Mouse (Mus musculus) bone marrow, adult 2 months (tissue): ENCODE results near the gene Apc2. TPM values are rescaled to one million over a fixed set of nuclear protein-coding genes. Genes with fewer than 3 reads are reported as not detected.

Source experiments
- H3K27ac ChIP-seq: fragments of 200-500 bp; 2 replicates; pipeline ENCODE4 v1.5.1; 2012; ENCODE audit warnings: low read depth, mild to moderate bottlenecking, control low read depth, inconsistent platforms, low read length; ENCODE audit not compliant: control insufficient read depth, poor library complexity, insufficient read depth
- H3K4me1 ChIP-seq: fragments of 200-500 bp; 2 replicates; pipeline ENCODE4 v1.6.1; 2011; ENCODE audit warnings: low read length; ENCODE audit not compliant: control insufficient read depth, insufficient read depth
- H3K4me3 ChIP-seq: fragments of 200-500 bp; replicated peaks from 2 replicates; pipeline ENCODE3; 2011; ENCODE audit warnings: mild to moderate bottlenecking, low read depth, low read length, control low read depth; ENCODE audit not compliant: control insufficient read depth
- CTCF ChIP-seq: fragments of 200-500 bp; IDR thresholded peaks from 2 replicates; pipeline ENCODE4 v1.5.1; 2011; ENCODE audit warnings: low read length, control low read depth; ENCODE audit not compliant: control insufficient read depth, insufficient read depth
- POLR2A ChIP-seq: fragments of 200-500 bp; IDR thresholded peaks from 2 replicates; pipeline ENCODE4 v1.6.1; 2011; ENCODE audit warnings: low read depth, mild to moderate bottlenecking, control low read depth, low read length, borderline replicate concordance; ENCODE audit not compliant: control insufficient read depth
- WGBS: fragments of 180-500 bp; shearing (Covaris S2); methylation state at CpG from one replicate; pipeline ENCODE4 v1.1.7; 2018; 5-methylcytosine and 5-hydroxymethylcytosine counted together
- polyA plus RNA-seq: library from polyadenylated mRNA; stranded (reverse); fragments of >200 nt; gene quantifications from 2 replicates; pipeline ENCODE4 v1.2.4, GENCODE M21; 2011; ENCODE audit warnings: low replicate concordance; ENCODE audit not compliant: missing spikeins, insufficient read depth, insufficient read length

The Apc2 gene
- polyA plus RNA-seq, 1 experiment = 0.17 TPM

DNA sequence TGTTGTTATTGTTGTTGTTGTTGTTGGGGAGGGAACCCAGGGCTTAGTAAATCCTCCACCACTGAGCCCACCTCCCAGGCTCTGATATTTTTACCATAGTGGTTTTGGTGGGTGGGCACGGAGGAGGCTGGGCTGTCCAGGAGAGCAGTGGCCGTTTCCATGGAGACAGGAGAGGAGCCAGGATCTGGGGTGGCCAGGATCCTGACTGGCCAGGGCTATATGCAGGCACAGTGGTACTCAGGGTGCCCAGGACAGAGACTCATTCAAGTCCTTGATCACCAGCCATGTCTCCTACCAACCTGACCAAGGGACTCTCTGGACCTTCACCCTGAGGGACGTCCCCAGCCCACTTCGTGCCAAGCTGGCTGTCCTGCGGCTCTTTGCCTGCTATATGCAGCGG is 68.0 kb downstream of the Apc2 start:
- WGBS = 53% methylated on average over 6 of the region's 6 CpGs
- TF ChIP-seq CTCF (no peak), POLR2A (no peak)
- no peak overlapping the region for H3K27ac ChIP-seq
- no peaks in the 10 kb centered on the region for H3K4me1 ChIP-seq
- H3K4me3 ChIP-seq = no peak overlapping the region

DNA sequence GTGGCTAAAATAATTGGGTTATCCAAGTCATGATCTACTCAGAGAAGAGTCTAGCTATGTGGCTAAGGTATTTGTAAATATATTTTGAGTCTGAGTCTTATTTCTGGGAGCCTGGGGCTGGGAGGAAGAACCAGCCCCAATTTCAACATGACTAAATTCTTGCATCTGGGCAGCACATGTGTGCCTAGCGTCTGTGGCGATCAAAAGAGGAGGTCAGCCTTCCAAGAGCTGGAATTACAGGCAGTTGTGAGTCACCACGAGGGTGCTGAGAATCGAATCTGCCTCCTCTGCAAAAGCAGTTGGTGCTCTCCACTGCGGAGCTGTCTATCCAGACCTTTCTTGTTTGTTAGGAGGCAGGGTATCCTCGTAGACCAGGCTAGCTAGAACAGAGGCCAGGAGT is 70.0 kb downstream of the Apc2 start:
- no peak for TF ChIP-seq POLR2A
- no peak for TF ChIP-seq CTCF
- WGBS = 58% methylated on average over 6 of the region's 6 CpGs
- Histone ChIP-seq H3K27ac (no peak overlapping the region), H3K4me1 (no peaks in the 10 kb centered on the region), H3K4me3 (no peak overlapping the region)

Other genes with a start within 250 kb of the Apc2 start
- gene Gpx4, start 248.8 kb upstream of the Apc2 start, polyA plus RNA-seq = 948 and 2,392 TPM in 2 replicates
- gene Sbno2, start 190.4 kb upstream of the Apc2 start, polyA plus RNA-seq = 37.6 and 83.8 TPM in 2 replicates
- gene Stk11, start 180.2 kb upstream of the Apc2 start, polyA plus RNA-seq = 197 and 344 TPM in 2 replicates
- gene Atp5d, start 157.3 kb upstream of the Apc2 start, polyA plus RNA-seq = 131 and 178 TPM in 2 replicates
- 3.4 and 3.7 TPM in 2 replicates for gene Cbarp, start 155.1 kb upstream of the Apc2 start, polyA plus RNA-seq
- 36.0 and 53.2 TPM in 2 replicates for gene Midn, start 147.7 kb upstream of the Apc2 start, polyA plus RNA-seq
- 200 and 277 TPM in 2 replicates for gene Cirbp, start 130.0 kb upstream of the Apc2 start, polyA plus RNA-seq
- gene 1600002K03Rik, start 123.0 kb upstream of the Apc2 start, polyA plus RNA-seq = 8.8 and 23.7 TPM in 2 replicates
- 0.70 TPM in 1 of 2 replicates, not detected in the other for gene Efna2, start 116.5 kb upstream of the Apc2 start, polyA plus RNA-seq
- gene Mum1, start 69.5 kb upstream of the Apc2 start, polyA plus RNA-seq = 64.4 and 77.5 TPM in 2 replicates
- gene Ndufs7, start 46.9 kb upstream of the Apc2 start, polyA plus RNA-seq = 72.4 and 80.0 TPM in 2 replicates
- 1.7 and 5.8 TPM in 2 replicates for gene Gamt, start 35.0 kb upstream of the Apc2 start, polyA plus RNA-seq
- gene Dazap1, start 34.5 kb upstream of the Apc2 start, polyA plus RNA-seq = 75.7 and 150 TPM in 2 replicates
- gene Rps15, start 3.5 kb upstream of the Apc2 start, polyA plus RNA-seq = 1,765 and 2,445 TPM in 2 replicates
- 40.8 and 52.1 TPM in 2 replicates for gene 2310011J03Rik, start 24.6 kb downstream of the Apc2 start, polyA plus RNA-seq
- 1.4 TPM in 1 of 2 replicates, not detected in the other for gene Pcsk4, start 33.5 kb downstream of the Apc2 start, polyA plus RNA-seq
- gene Reep6, start 34.0 kb downstream of the Apc2 start, polyA plus RNA-seq = 4.2 and 6.5 TPM in 2 replicates
- 3.0 and 8.6 TPM in 2 replicates for gene Adamtsl5, start 52.4 kb downstream of the Apc2 start, polyA plus RNA-seq
- 2.2 TPM in 1 of 2 replicates, not detected in the other for gene Plk5, start 60.5 kb downstream of the Apc2 start, polyA plus RNA-seq
- gene Mex3d, start 91.7 kb downstream of the Apc2 start, polyA plus RNA-seq = 1.4 and 1.7 TPM in 2 replicates
- gene Mbd3, start 103.6 kb downstream of the Apc2 start, polyA plus RNA-seq = 53.0 and 82.0 TPM in 2 replicates
- gene Uqcr11, start 110.9 kb downstream of the Apc2 start, polyA plus RNA-seq = 190 and 222 TPM in 2 replicates
- gene Tcf3, start 137.7 kb downstream of the Apc2 start, polyA plus RNA-seq = 70.7 and 138 TPM in 2 replicates
- gene Onecut3, start 198.9 kb downstream of the Apc2 start, polyA plus RNA-seq = not detected in 2 replicates
- not detected in 2 replicates for gene Atp8b3, start 243.1 kb downstream of the Apc2 start, polyA plus RNA-seq